Mouse (Mus musculus): ENCODE measurements around the gene Ccnb1. TPM values are rescaled to one million over a fixed set of nuclear protein-coding genes. Genes with fewer than 3 reads are reported as not detected.

Gene Ccnb1
- 191 and 222 TPM in 2 replicates for polyA plus RNA-seq (2015; fragmentation: Nextera tagmentation; extraction: Ambion mirVana)

GRCm38 (mm10) chr13:100786414-100786867 lies at the start of gene Ccnb1:
Gene Ccnb1, minus strand, starts transcription at chr13:100786570.
- H3K36me3 ChIP-seq, result peaks cover 35% of the 10 kb centered on the region
- peak within 1 kb of the TSS; percentile 95 for H3K4me3 ChIP-seq
- no peaks in the 10 kb centered on the region for H3K9me3 ChIP-seq
- peak within 1 kb of the TSS; percentile 66 for H3K27ac ChIP-seq (replicated peaks)
- H3K27me3 ChIP-seq (replicated peaks), result no peaks in the 10 kb centered on the region
- H3K9ac ChIP-seq, result peak within 1 kb of the TSS; percentile 94
- peak within 1 kb of the TSS; percentile 95 for H3K4me2 ChIP-seq
- peaks cover 33% of the 10 kb centered on the region for H3K4me1 ChIP-seq
- peak; percentile 95 for ATAC-seq (ENCODE audit: extremely low read depth, insufficient number of reproducible peaks, low FRiP score, low TSS enrichment)
- WGBS, result under 1% methylated on average over 35 of the region's 35 CpGs

- Histone ChIP-seq H3K9me3 (no peaks in the 10 kb centered on the region), H3K4me1 (peaks cover 21% of the 10 kb centered on the region), H3K27ac (replicated peaks) (no peak overlapping the region), H3K27me3 (replicated peaks) (no peaks in the 10 kb centered on the region; the same call in 1 of the 2 replicates), H3K4me3 (no peak overlapping the region), H3K4me2 (no peak overlapping the region), H3K9ac (no peak overlapping the region), H3K36me3 (no peaks in the 10 kb centered on the region)
- no peak for ATAC-seq (ENCODE audit: extremely low read depth, insufficient number of reproducible peaks, low FRiP score, low TSS enrichment)
Measured at GRCm38 (mm10) chr13:100834777-100835176, 48.4 kb upstream of the Ccnb1 start.

GRCm38 (mm10) chr13:100833640-100834002 lies 47.3 kb upstream of the Ccnb1 start:
- ATAC-seq (ENCODE audit: extremely low read depth, insufficient number of reproducible peaks, low FRiP score, low TSS enrichment), result no peak
- Histone ChIP-seq H3K27me3 (replicated peaks) (no peaks in the 10 kb centered on the region; the same call in 1 of the 2 replicates), H3K27ac (replicated peaks) (no peak overlapping the region), H3K9ac (no peak overlapping the region; the same call in 1 of the 2 replicates), H3K4me2 (peak overlapping the region; percentile 51), H3K9me3 (no peaks in the 10 kb centered on the region), H3K36me3 (no peaks in the 10 kb centered on the region), H3K4me1 (peaks cover 23% of the 10 kb centered on the region), H3K4me3 (peak overlapping the region; percentile 98)
- 58% methylated on average over 6 of the region's 6 CpGs for WGBS

GRCm38 (mm10) chr13:100832741-100833639 lies 46.6 kb upstream of the Ccnb1 start, which contains the start of gene Slc30a5:
Gene Slc30a5, minus strand, starts transcription at chr13:100833427.
- peaks cover 23% of the 10 kb centered on the region for H3K4me1 ChIP-seq
- 0% methylated on average over 93 of the region's 94 CpGs for WGBS
- no peaks in the 10 kb centered on the region; the same call in 1 of the 2 replicates for H3K27me3 ChIP-seq (replicated peaks)
- ATAC-seq (ENCODE audit: extremely low read depth, insufficient number of reproducible peaks, low FRiP score, low TSS enrichment), result peak; percentile 98
- no peaks in the 10 kb centered on the region for H3K9me3 ChIP-seq
- H3K9ac ChIP-seq, result peak within 1 kb of the TSS; percentile 98
- peak within 1 kb of the TSS; percentile 98 for H3K4me3 ChIP-seq
- H3K36me3 ChIP-seq, result peaks cover 4% of the 10 kb centered on the region
- peak within 1 kb of the TSS; percentile 91 for H3K4me2 ChIP-seq
- peak within 1 kb of the TSS; percentile 94 for H3K27ac ChIP-seq (replicated peaks)

GRCm38 (mm10) chr13:100832188-100832587 lies 45.8 kb upstream of the Ccnb1 start:
- Histone ChIP-seq H3K4me3 (peak overlapping the region; percentile 98), H3K9ac (peak overlapping the region; percentile 98), H3K4me1 (peaks cover 23% of the 10 kb centered on the region), H3K36me3 (peaks cover 11% of the 10 kb centered on the region), H3K4me2 (peak overlapping the region; percentile 91), H3K9me3 (no peaks in the 10 kb centered on the region), H3K27ac (replicated peaks) (peak overlapping the region; percentile 94), H3K27me3 (replicated peaks) (no peaks in the 10 kb centered on the region; the same call in 1 of the 2 replicates)
- ATAC-seq (ENCODE audit: extremely low read depth, insufficient number of reproducible peaks, low FRiP score, low TSS enrichment), result no peak
- WGBS, result 5% methylated on average over 8 of the region's 8 CpGs

GRCm38 (mm10) chr13:100831123-100831522 lies 44.8 kb upstream of the Ccnb1 start:
- WGBS, result 79% methylated on average over 6 of the region's 6 CpGs
- Histone ChIP-seq H3K9ac (peak overlapping the region; percentile 69), H3K4me3 (peak overlapping the region; percentile 98; the same call in 1 of the 2 replicates), H3K27ac (replicated peaks) (no peak overlapping the region), H3K4me2 (peak overlapping the region; percentile 91), H3K4me1 (peaks cover 23% of the 10 kb centered on the region), H3K9me3 (no peaks in the 10 kb centered on the region), H3K36me3 (peaks cover 19% of the 10 kb centered on the region), H3K27me3 (replicated peaks) (no peaks in the 10 kb centered on the region; the same call in 1 of the 2 replicates)
- ATAC-seq (ENCODE audit: extremely low read depth, insufficient number of reproducible peaks, low FRiP score, low TSS enrichment), result no peak

GRCm38 (mm10) chr13:100825627-100826410 lies 39.4 kb upstream of the Ccnb1 start:
- no peak for ATAC-seq (ENCODE audit: extremely low read depth, insufficient number of reproducible peaks, low FRiP score, low TSS enrichment)
- no peak overlapping the region for H3K4me2 ChIP-seq
- H3K36me3 ChIP-seq, result peaks cover 66% of the 10 kb centered on the region
- no peak overlapping the region for H3K4me3 ChIP-seq
- peaks cover 8% of the 10 kb centered on the region for H3K4me1 ChIP-seq
- H3K9ac ChIP-seq, result no peak overlapping the region
- WGBS, result 87% methylated on average over 9 of the region's 9 CpGs
- no peaks in the 10 kb centered on the region for H3K9me3 ChIP-seq
- no peak overlapping the region for H3K27ac ChIP-seq (replicated peaks)
- no peaks in the 10 kb centered on the region for H3K27me3 ChIP-seq (replicated peaks)

GRCm38 (mm10) chr13:100824916-100825315 lies 38.5 kb upstream of the Ccnb1 start:
- H3K4me1 ChIP-seq, result 0 out of 2 replicates have a peak, but pooled peaks cover 3% of the 10 kb centered on the region
- H3K36me3 ChIP-seq, result peaks cover 75% of the 10 kb centered on the region
- no peak for ATAC-seq (ENCODE audit: extremely low read depth, insufficient number of reproducible peaks, low FRiP score, low TSS enrichment)
- H3K27ac ChIP-seq (replicated peaks), result no peak overlapping the region
- no peak overlapping the region for H3K4me2 ChIP-seq
- H3K27me3 ChIP-seq (replicated peaks), result no peaks in the 10 kb centered on the region
- no peak overlapping the region for H3K4me3 ChIP-seq
- H3K9me3 ChIP-seq, result no peaks in the 10 kb centered on the region
- no peak overlapping the region for H3K9ac ChIP-seq
- 89% methylated on average over 3 of the region's 3 CpGs for WGBS

GRCm38 (mm10) chr13:100824306-100824705 lies 37.9 kb upstream of the Ccnb1 start:
- ATAC-seq (ENCODE audit: extremely low read depth, insufficient number of reproducible peaks, low FRiP score, low TSS enrichment), result no peak
- H3K9me3 ChIP-seq, result no peaks in the 10 kb centered on the region
- H3K27me3 ChIP-seq (replicated peaks), result no peaks in the 10 kb centered on the region
- H3K36me3 ChIP-seq, result peaks cover 81% of the 10 kb centered on the region
- H3K9ac ChIP-seq, result no peak overlapping the region
- no peak overlapping the region for H3K4me3 ChIP-seq
- 78% methylated on average over 6 of the region's 6 CpGs for WGBS
- H3K27ac ChIP-seq (replicated peaks), result no peak overlapping the region
- H3K4me2 ChIP-seq, result no peak overlapping the region
- H3K4me1 ChIP-seq, result no peaks in the 10 kb centered on the region

- Histone ChIP-seq H3K27ac (replicated peaks) (no peak overlapping the region), H3K4me2 (no peak overlapping the region), H3K4me1 (no peaks in the 10 kb centered on the region), H3K36me3 (peaks cover 84% of the 10 kb centered on the region), H3K9ac (no peak overlapping the region), H3K4me3 (no peak overlapping the region), H3K9me3 (no peaks in the 10 kb centered on the region), H3K27me3 (replicated peaks) (no peaks in the 10 kb centered on the region)
- no peak for ATAC-seq (ENCODE audit: extremely low read depth, insufficient number of reproducible peaks, low FRiP score, low TSS enrichment)
- 93% methylated on average over 3 of the region's 3 CpGs for whole genome bisulfite sequencing
Measured at GRCm38 (mm10) chr13:100823863-100824262, 37.5 kb upstream of the Ccnb1 start.

GRCm38 (mm10) chr13:100814451-100814850 lies 28.1 kb upstream of the Ccnb1 start:
- H3K9me3 ChIP-seq, result no peaks in the 10 kb centered on the region
- ATAC-seq (ENCODE audit: extremely low read depth, insufficient number of reproducible peaks, low FRiP score, low TSS enrichment), result no peak
- no peaks in the 10 kb centered on the region for H3K4me1 ChIP-seq
- no peak overlapping the region for H3K27ac ChIP-seq (replicated peaks)
- H3K4me2 ChIP-seq, result no peak overlapping the region
- no peak overlapping the region for H3K4me3 ChIP-seq
- no peaks in the 10 kb centered on the region for H3K27me3 ChIP-seq (replicated peaks)
- no peak overlapping the region for H3K9ac ChIP-seq
- peaks cover 85% of the 10 kb centered on the region for H3K36me3 ChIP-seq
- WGBS, result 87% methylated on average over 6 of the region's 6 CpGs
